Mouse (Mus musculus) colon, adult 2 months (tissue): ENCODE results near the gene Cfap20. TPM values are rescaled to one million over a fixed set of nuclear protein-coding genes. Genes with fewer than 3 reads are reported as not detected.

Experiments
- polyA plus RNA-seq: library from polyadenylated mRNA; depleted of rRNA; stranded (reverse); fragments of >200 nt; gene quantifications from 2 replicates; pipeline ENCODE4 v1.2.3, GENCODE M21; 2012; rRNA removed

Gene Cfap20
- 39.2 and 55.8 TPM in 2 replicates for polyA plus RNA-seq

DNA sequence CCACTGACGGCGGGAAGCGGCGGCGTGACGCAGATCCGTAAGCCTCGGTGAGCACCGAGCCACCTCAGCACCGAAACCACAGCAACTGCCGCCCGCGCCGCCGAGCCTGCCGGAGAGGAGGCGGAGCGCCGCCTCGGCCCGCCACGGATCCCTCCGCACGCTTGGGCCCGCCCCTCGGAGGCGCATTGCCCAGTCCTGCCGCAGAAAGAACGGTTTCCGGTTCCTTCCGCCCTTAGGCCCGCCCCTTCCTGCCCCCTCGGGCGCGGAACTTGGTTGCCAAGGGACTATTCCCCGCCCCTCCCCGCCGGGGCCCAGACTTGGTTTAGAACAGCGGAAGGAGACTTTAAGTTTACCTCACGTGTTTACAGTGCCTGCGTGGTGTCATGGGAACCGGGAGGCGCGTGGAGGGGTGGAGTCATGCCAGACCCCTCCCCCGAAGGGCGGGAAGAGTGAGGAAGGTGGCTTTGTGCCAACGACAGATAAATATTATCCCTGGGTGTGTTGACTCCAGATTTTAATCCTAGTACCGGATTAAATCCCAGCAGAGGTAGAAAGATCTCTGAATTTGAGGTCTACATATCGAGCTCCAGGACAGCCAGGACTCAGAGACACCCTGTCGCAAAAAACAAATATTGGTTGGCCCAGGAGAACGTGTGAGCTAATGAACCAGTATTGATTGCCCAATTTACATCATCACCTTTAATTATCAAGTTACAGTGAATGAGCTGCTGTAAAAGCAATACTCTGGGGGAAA lies at the start of gene Cfap20:
TSS of gene Cfap20 (minus strand) at position 184 of the 754 bp plus-strand sequence.

Other genes with a start within 250 kb of the Cfap20 start
- gene Kifc3, start 232.1 kb downstream of the Cfap20 start, polyA plus RNA-seq: 46.0 and 55.8 TPM in 2 replicates
- 0.22 and 0.38 TPM in 2 replicates for gene Cngb1, start 128.3 kb downstream of the Cfap20 start, polyA plus RNA-seq
- 0.56 TPM in 1 of 2 replicates, not detected in the other for gene Tepp, start 124.3 kb downstream of the Cfap20 start, polyA plus RNA-seq
- gene Zfp319, start 102.9 kb downstream of the Cfap20 start, polyA plus RNA-seq: 11.6 and 11.7 TPM in 2 replicates
- 25.7 and 38.3 TPM in 2 replicates for gene Usb1, start 102.6 kb downstream of the Cfap20 start, polyA plus RNA-seq
- 103 and 104 TPM in 2 replicates for gene Mmp15, start 82.6 kb downstream of the Cfap20 start, polyA plus RNA-seq
- gene Csnk2a2, start 55.2 kb upstream of the Cfap20 start, polyA plus RNA-seq: 9.8 and 10.3 TPM in 2 replicates
- not detected in 2 replicates for gene Ccdc113, start 99.2 kb upstream of the Cfap20 start, polyA plus RNA-seq
- gene Prss54, start 141.5 kb upstream of the Cfap20 start, polyA plus RNA-seq: not detected in 2 replicates
- 0.97 and 1.3 TPM in 2 replicates for gene Gins3, start 198.6 kb upstream of the Cfap20 start, polyA plus RNA-seq
- 41.0 and 44.7 TPM in 2 replicates for gene Ndrg4, start 242.1 kb upstream of the Cfap20 start, polyA plus RNA-seq